Mouse (Mus musculus) testis, adult 2 months (tissue): ENCODE measurements around the gene Styk1. TPM values are rescaled to one million over a fixed set of nuclear protein-coding genes. Genes with fewer than 3 reads are reported as not detected.
A peak's percentile ranks its signal among the peaks of the same experiment; 100 is the strongest.
"Not testable (repeated sequence)": the region's sequence is repeated elsewhere in the genome, so short reads cannot be mapped to it uniquely, and the experiment has no call there.

Experiments
- H3K27ac ChIP-seq: fragments of 200-500 bp; 2 replicates; pipeline ENCODE4 v1.5.1; 2012; ENCODE audit warnings: low read depth, low read length; ENCODE audit not compliant: control insufficient read depth, insufficient read depth
- H3K27me3 ChIP-seq: fragments of 200-500 bp; 2 replicates; pipeline ENCODE4 v1.6.1; 2012; ENCODE audit warnings: mild to moderate bottlenecking, low read length, moderate library complexity; ENCODE audit not compliant: control insufficient read depth, insufficient read depth
- H3K36me3 ChIP-seq: fragments of 200-500 bp; 2 replicates; pipeline ENCODE4 v1.6.1; 2012; ENCODE audit warnings: mild to moderate bottlenecking, low read length; ENCODE audit not compliant: control insufficient read depth, insufficient read depth
- H3K4me1 ChIP-seq: fragments of 200-500 bp; 2 replicates; pipeline ENCODE4 v1.6.1; 2012; ENCODE audit warnings: low read length; ENCODE audit not compliant: control insufficient read depth, insufficient read depth
- H3K4me3 ChIP-seq: fragments of 200-500 bp; 2 replicates; pipeline ENCODE4 v1.5.1; 2012; ENCODE audit warnings: low read depth, mild to moderate bottlenecking, low read length, moderate library complexity, mixed read lengths; ENCODE audit not compliant: control insufficient read depth
- CTCF ChIP-seq: fragments of 200-500 bp; IDR thresholded peaks from 2 replicates; pipeline ENCODE4 v1.5.1; 2012; ENCODE audit warnings: low read depth, mild to moderate bottlenecking, inconsistent platforms, low read length, moderate library complexity; ENCODE audit not compliant: control insufficient read depth, insufficient read depth, insufficient replicate concordance
- POLR2A ChIP-seq: fragments of 200-500 bp; IDR thresholded peaks from 2 replicates; pipeline ENCODE4 v1.6.1; 2012; ENCODE audit warnings: low read depth, mild to moderate bottlenecking, inconsistent platforms, low read length, moderate library complexity; ENCODE audit not compliant: control insufficient read depth
- polyA plus RNA-seq: library from polyadenylated mRNA; depleted of rRNA; stranded (reverse); fragments of >200 nt; gene quantifications from 2 replicates; pipeline ENCODE4 v1.2.3, GENCODE M21; 2012

The Styk1 gene
- polyA plus RNA-seq, 1 experiment, result 0.26 TPM

GRCm38 (mm10) chr6:131292276-131292990, 61.0 kb downstream of the Styk1 start:
- H3K4me1 ChIP-seq, result peaks cover 4% of the 10 kb centered on the region; the same call in 1 of the 2 replicates
- TF ChIP-seq POLR2A (no peak), CTCF (no peak)
- peak overlapping the region; percentile 88; the same call in 1 of the 2 replicates for H3K27ac ChIP-seq

GRCm38 (mm10) chr6:131290430-131290829, 63.0 kb downstream of the Styk1 start:
- Histone ChIP-seq H3K4me3 (no peak overlapping the region), H3K27me3 (no peaks in the 10 kb centered on the region), H3K4me1 (peaks cover 4% of the 10 kb centered on the region; the same call in 1 of the 2 replicates), H3K36me3 (no peaks in the 10 kb centered on the region), H3K27ac (no peak overlapping the region)
- TF ChIP-seq CTCF (peak; percentile 41; the same call in 1 of the 2 replicates), POLR2A (no peak)

More at GRCm38 (mm10) chr6:131292276-131292990, 61.0 kb downstream of the Styk1 start:
- Histone ChIP-seq H3K4me3 (peak overlapping the region; percentile 99), H3K27me3 (no peaks in the 10 kb centered on the region), H3K36me3 (no peaks in the 10 kb centered on the region)

- H3K27me3 ChIP-seq, H3K36me3 ChIP-seq, H3K4me1 ChIP-seq, H3K4me3 ChIP-seq, H3K27ac ChIP-seq: not testable (repeated sequence)
Measured at GRCm38 (mm10) chr6:131278160-131278559, 75.2 kb downstream of the Styk1 start.

DNA sequence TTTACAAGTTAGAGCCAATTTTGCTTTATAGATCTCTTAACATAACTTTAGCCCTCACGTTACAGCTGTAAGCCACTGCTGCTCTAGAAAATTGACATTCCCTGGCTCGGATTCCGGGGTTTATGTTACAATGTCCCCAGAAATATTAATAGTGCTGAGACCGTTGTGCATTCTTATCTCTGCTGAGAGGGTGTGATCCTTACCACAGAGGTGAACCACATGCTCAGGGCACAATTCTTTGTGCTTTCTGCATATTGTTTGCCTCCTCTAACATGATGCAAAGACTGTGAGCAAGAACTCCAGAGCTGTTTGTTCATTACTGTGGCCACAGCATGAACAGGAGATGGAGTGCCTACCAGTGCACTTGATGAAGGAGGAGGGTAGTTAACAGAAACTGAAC, 76.7 kb downstream of the Styk1 start:
- Histone ChIP-seq H3K36me3 (no peaks in the 10 kb centered on the region), H3K4me1 (no peaks in the 10 kb centered on the region), H3K4me3 (no peak overlapping the region), H3K27me3 (no peaks in the 10 kb centered on the region), H3K27ac (no peak overlapping the region)
- TF ChIP-seq CTCF (no peak), POLR2A (no peak)

GRCm38 (mm10) chr6:131272311-131272710, 81.1 kb downstream of the Styk1 start:
- no peak overlapping the region for H3K4me3 ChIP-seq
- no peak overlapping the region for H3K27ac ChIP-seq
- H3K4me1 ChIP-seq, result no peaks in the 10 kb centered on the region
- H3K27me3 ChIP-seq, result no peaks in the 10 kb centered on the region
- TF ChIP-seq CTCF, result no peak
- TF ChIP-seq POLR2A, result no peak
- no peaks in the 10 kb centered on the region for H3K36me3 ChIP-seq

DNA sequence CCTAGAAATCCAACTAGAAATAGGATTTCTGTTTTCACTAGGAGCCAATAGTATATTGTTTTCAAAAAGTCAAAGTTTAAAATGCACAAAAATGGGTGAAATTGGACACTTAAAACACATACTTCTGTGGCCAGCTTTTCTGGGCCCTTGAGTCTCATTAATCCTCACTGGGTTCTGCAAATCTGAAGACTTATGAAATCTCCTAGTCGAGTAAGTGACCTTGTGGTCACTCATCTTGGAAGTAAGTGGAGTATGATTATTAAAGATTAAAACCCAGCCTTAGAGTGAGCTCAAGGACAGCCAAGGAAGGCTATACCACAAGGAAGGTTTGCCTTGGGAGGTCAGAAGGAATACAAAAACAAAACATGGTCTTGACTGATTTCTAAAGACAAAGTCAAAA, 83.1 kb downstream of the Styk1 start:
- Histone ChIP-seq H3K27ac (no peak overlapping the region), H3K4me3 (no peak overlapping the region), H3K36me3 (no peaks in the 10 kb centered on the region), H3K27me3 (no peaks in the 10 kb centered on the region), H3K4me1 (no peaks in the 10 kb centered on the region)
- TF ChIP-seq POLR2A, result no peak
- TF ChIP-seq CTCF, result no peak

- no peaks in the 10 kb centered on the region for H3K4me1 ChIP-seq
- TF ChIP-seq CTCF (no peak), POLR2A (no peak)
- no peaks in the 10 kb centered on the region for H3K27me3 ChIP-seq
- H3K4me3 ChIP-seq, result no peak overlapping the region
- no peak overlapping the region for H3K27ac ChIP-seq
- H3K36me3 ChIP-seq, result no peaks in the 10 kb centered on the region
Measured at GRCm38 (mm10) chr6:131269599-131269998, 83.8 kb downstream of the Styk1 start.

DNA sequence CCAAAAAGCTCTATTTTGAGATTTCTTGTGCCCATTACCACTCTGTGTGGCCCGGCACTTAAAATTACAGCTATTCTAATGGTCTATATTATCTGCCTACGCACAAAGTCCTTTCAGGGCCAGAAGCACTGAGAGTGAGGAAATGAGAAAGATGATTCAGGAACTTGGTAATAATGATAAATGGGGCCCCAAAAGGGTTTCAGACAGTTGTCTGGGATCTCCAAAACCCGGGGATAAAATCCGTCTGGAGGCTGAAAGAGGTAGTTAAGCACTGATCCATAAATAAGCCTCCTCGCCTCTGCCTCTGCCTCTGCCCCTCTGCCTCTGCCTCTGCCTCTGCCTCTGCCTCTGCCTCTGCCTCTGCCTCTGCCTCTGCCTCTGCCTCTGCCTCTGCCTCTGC, 89.2 kb downstream of the Styk1 start:
- Histone ChIP-seq H3K27me3 (no peaks in the 10 kb centered on the region), H3K4me1 (no peaks in the 10 kb centered on the region), H3K4me3 (no peak overlapping the region), H3K27ac (no peak overlapping the region), H3K36me3 (no peaks in the 10 kb centered on the region)
- TF ChIP-seq POLR2A (no peak), CTCF (no peak)
